Mouse (Mus musculus) cerebellum, postnatal 4 days (tissue): ENCODE data around the gene Fsip1.
A peak's percentile ranks its signal among the peaks of the same experiment; 100 is the strongest.

Source experiments
- DNase-seq, 2 experiments: peaks; one replicate each; pipeline ENCODE4 v3.0.0; 2022; ENCODE audit warnings: low spot score in 2 of 2, mixed read lengths in 1 of 2

Fsip1 gene

GRCm38 (mm10) chr2:118125211-118125939, 131.4 kb downstream of the Fsip1 start:
- DNase-seq = no peak

DNA sequence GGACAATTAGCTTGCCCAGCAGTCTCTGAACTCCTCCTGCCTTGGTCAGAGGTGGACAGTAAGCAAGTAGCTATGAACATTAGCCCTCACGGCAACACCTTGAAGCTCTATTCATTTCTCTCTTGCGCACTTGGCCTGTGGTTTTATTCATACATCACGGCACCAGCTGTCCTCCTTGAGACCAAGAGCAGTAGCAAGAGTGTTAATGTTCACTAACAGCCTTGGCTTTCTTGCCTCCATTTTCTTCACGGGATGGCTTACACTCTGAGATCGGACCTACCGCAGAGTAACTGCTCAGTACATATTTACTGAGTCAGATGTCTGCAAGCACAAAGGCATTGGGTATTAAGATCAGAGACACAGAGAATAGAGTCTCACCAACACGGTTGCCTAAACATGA, 132.3 kb downstream of the Fsip1 start:
- no peak for DNase-seq

GRCm38 (mm10) chr2:118123743-118124142, 133.0 kb downstream of the Fsip1 start:
- no peak for DNase-seq

GRCm38 (mm10) chr2:118122291-118122690, 134.5 kb downstream of the Fsip1 start:
- no peak for DNase-seq

GRCm38 (mm10) chr2:118120751-118121150, 136.0 kb downstream of the Fsip1 start:
- DNase-seq = no peak

GRCm38 (mm10) chr2:118120095-118120494, 136.7 kb downstream of the Fsip1 start:
- no peak for DNase-seq

DNA sequence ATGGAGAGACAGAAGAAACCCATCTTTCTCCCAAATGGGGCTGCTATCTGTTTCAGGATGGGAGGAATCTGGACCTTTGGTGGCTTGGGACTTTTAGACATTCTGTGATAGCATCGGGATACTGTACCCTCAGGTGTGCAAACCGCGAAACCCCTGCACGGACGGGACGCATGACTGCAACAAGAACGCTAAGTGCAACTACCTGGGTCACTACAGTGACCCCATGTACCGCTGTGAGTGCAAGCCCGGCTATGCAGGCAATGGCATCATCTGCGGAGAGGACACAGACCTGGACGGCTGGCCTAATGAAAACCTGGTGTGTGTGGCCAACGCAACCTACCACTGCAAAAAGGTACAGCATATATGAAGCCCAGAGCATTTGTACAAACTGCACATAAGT, 137.1 kb downstream of the Fsip1 start:
- no peak for DNase-seq

DNA sequence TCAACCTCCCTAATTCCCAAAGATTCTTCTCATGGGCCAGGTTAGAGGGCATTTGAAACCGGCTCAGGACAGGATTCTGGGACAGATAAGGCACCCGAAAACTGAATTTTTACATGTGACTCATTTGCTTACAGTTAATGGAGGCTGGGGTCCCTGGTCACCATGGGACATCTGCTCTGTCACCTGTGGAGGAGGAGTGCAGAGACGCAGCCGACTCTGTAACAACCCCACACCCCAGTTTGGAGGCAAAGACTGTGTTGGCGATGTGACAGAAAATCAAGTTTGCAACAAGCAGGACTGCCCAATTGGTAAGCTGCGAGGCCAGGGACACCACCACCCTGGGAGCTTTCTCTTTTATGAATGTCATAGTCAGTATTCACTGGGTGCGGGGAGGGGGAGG, 138.3 kb downstream of the Fsip1 start:
- DNase-seq = no peak

DNA sequence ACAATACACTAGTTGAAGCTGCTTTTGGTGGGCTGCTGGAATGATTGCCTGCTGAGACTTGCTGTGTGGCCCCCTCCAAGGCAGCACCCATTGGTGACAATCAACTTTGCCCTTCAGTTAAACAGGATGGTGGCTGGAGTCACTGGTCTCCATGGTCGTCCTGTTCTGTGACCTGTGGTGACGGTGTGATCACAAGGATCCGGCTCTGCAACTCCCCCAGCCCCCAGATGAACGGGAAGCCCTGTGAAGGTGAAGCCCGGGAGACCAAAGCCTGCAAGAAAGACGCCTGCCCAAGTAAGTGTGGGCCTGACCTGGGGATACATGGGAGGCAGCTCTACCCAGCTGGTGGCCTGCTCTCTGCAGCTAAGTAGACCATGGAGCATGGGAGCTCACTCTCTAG, 138.7 kb downstream of the Fsip1 start:
- DNase-seq = no peak

DNA sequence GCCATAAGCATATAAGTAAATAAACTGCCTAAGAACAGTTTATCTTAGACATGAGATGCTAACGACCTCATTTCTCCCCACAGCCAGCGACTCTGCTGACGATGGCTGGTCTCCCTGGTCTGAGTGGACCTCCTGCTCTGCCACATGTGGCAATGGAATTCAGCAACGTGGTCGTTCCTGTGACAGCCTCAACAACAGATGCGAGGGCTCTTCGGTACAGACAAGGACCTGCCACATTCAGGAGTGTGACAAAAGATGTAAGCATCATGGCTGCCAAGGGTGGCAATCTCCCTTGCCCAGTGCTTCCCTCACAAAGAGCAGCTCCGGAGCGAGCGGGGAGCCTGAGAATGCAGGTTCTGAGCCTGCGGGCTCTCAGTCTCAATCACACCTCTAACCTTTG, 139.4 kb downstream of the Fsip1 start:
- no peak for DNase-seq

DNA sequence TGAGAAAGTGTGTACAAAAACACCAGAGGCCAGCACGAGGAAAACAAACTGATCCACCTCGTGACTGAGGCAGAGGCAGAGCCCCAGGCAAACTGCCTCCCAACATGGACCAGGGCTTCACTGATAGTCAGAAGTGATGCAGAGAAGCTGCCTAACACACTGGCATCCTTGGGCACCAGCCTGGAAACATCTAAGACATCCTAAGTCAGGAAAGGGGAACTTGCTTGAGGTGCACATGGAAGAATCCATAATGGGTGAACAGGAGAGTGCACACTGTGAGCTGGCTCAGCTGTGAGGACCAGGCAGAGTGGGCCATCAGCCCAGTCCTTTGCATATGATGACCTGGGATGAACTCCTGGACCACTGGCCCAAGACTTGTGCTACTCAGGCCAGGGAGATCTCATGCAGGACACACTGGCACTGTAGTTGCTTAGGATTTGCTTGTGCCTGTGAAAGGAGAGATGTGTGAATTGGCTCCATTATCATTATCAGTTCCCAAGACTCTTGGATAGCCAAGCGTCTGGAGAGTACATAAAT, 139.9 kb downstream of the Fsip1 start:
- no peak for DNase-seq

- DNase-seq = no peak
These were observed 140.6 kb downstream of the Fsip1 start for GRCm38 (mm10) chr2:118116180-118116579.

GRCm38 (mm10) chr2:118115647-118116046, 141.1 kb downstream of the Fsip1 start:
- no peak for DNase-seq

DNA sequence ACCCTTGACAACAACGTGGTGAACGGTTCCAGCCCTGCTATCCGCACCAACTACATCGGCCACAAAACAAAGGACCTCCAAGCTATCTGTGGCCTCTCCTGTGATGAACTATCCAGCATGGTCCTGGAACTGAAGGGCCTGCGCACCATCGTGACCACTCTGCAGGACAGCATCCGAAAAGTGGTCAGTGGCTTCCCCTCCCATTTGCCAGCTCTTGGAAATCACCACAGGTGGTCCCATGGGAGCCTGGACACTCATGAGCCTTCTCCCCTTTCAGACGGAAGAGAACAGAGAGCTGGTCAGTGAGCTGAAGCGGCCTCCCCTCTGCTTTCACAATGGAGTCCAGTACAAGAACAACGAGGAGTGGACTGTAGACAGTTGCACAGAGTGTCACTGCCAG, 142.1 kb downstream of the Fsip1 start:
- no peak for DNase-seq

DNA sequence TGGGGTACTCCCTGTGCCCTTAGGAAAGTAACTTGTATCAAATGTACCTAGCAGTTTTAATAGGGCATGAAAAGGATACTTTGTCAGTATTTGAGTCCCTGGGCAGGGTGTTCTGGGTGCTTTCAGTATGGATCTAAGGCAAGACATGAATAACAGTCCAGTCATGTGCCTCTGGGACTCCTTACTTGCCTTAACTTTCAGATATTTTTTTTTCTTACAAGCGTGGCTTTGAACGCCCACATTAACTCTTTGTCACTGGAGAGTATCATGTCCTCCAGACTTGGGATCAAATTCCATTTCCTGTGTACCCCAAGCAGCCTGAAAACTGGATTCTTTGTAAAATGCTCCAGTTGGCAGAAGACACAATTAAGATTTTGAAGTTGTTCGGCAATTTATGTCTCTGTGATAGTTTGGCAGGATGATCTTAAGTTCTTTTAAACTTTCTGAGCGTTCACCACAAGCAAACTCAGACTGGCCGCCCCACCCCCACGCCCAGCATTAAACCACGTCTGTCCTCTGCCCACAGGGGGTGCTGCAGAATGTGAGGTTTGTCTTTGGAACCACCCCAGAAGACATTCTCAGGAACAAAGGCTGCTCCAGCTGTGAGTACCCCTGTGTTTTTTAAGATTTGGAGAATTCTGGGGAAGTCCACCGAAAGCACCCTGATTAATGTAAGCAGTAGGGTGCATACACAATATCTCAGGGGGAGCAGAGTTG, 142.8 kb downstream of the Fsip1 start:
- no peak for DNase-seq

- peak in 1 of 2 experiments; percentile 37 for DNase-seq
These were observed 143.8 kb downstream of the Fsip1 start for GRCm38 (mm10) chr2:118112846-118113479.

DNA sequence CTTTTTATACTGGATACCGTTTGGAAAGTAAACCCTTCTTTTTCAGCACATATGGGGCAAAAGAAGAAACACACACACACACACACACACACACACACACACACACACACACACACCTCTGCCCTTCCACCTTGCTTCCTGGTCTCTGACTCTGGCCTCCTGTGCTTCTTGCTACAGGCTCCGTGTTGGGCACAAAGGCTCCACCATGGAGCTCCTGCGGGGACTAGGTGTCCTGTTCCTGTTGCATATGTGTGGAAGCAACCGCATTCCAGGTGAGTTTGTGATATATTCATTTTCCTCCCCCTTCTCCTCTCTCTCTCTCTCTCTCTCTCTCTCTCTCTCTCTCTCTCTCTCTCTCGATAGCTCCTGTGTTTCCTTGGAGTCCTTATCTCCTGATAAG, 144.3 kb downstream of the Fsip1 start:
- DNase-seq = no peak

DNA sequence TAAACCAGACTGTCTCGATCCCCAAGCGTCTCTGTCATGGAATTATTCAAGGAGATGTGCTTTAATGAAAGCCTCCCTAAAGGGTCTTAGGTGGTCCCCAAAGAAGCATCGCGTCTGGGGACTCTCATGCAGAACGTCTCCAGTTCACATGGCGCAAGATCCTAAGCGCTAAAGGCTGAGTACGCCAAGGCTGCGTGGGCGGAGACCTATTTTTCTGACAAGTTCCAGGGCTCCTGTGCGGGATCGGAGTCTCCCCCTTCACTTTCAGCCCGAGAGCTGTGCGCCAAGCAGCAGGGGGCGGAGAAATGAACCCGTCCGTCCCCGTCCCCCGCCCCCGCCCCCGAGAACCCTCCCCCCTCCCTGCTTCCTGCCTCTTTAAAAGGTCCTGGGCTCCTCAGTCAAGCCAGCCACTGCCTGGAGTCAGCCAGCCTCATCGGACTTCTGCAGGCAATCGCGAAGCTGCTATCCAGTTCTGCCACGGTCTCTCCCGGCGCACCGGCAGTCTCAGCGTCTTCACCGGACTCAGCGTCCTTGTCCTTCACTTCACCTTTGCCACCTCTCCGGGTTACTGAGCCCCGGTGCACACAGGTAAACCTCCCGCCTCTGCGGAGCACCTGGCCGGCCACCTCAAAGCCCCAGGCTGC, 145.2 kb downstream of the Fsip1 start, which contains the start of gene Thbs1:
TSS of gene Thbs1 (plus strand) at position 389 of the 644 bp plus-strand sequence.
- peak in 1 of 2 experiments; percentile 32 for DNase-seq

DNA sequence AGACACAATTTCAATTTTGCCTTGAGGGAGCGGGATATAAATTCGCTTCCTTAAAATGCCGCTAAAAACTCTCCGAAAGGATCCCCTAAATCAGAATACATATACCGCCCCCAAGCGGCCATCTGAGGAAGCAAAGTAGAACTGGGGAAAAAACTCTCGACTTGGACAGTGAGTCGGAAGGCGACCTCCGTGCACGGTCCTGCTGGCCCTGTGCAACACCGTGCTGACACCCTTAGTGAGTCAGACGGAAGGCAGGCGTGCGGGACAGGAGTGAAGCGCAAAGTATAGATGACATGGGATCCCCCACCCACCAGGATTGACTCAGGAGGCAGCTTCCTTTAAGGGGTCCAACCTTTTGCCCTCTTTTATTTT, 145.7 kb downstream of the Fsip1 start:
- DNase-seq = peak; percentile 86 to 89

- no peak for DNase-seq
These were observed 146.4 kb downstream of the Fsip1 start for GRCm38 (mm10) chr2:118110225-118110915.

- no peak for DNase-seq
These were observed 154.6 kb downstream of the Fsip1 start for GRCm38 (mm10) chr2:118102169-118102568.
